Mouse (Mus musculus) frontal cortex, postnatal 10 days (tissue): ENCODE measurements at regions not wholly inside any gene's neighbourhood (a gene's known extent, or its start where the extent isn't known, plus 50 kb on each side); places are given as distances from the start of the nearest gene placed in this dataset.

Source experiments
- DNase-seq, 2 experiments: peaks; one replicate each; pipeline ENCODE4 v3.0.0; 2022; ENCODE audit warnings: low spot score in 2 of 2, mixed read lengths in 1 of 2

GRCm38 (mm10) chr5:51923417-51923816, 266.9 kb downstream of the Dhx15 start:
- no peak for DNase-seq

DNA sequence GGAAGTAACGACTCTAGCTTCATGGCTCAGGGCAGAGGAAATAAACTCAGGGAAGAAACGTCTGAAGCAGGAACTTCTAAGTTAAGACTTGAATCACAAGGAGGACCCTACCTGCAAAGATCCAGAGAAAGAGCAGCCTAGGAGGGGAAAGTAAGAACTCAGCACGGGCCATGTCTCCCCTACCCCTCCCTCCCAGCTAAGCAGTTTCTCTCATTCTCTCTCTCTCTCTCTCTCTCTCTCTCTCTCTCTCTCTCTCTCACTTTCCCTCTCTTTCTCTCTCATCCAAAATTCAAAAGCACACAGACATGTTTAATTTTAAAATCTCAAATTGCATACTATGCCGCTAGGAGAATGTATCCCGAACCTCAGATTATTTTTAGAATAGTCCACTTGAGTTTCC, 267.3 kb downstream of the Dhx15 start:
- no peak for DNase-seq

DNA sequence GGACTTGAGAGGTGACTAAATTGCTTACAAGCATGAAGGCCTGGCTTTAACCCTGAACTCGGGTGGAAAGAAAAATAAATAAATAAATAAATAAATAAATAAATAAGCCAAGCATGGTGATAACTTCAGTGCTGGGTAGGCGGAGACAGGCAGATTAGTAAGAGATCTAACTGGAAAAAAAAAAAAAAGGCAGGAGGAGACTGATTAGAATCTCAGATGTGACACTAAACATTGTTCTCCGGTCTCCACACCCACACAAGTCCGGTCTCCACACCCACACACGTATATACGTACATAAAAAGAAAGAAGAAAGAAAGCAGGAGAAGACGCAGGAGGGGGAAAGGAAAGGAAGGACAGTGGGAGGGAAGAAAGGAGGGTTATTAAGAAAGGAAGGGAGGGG, 267.8 kb downstream of the Dhx15 start:
- no peak for DNase-seq

DNA sequence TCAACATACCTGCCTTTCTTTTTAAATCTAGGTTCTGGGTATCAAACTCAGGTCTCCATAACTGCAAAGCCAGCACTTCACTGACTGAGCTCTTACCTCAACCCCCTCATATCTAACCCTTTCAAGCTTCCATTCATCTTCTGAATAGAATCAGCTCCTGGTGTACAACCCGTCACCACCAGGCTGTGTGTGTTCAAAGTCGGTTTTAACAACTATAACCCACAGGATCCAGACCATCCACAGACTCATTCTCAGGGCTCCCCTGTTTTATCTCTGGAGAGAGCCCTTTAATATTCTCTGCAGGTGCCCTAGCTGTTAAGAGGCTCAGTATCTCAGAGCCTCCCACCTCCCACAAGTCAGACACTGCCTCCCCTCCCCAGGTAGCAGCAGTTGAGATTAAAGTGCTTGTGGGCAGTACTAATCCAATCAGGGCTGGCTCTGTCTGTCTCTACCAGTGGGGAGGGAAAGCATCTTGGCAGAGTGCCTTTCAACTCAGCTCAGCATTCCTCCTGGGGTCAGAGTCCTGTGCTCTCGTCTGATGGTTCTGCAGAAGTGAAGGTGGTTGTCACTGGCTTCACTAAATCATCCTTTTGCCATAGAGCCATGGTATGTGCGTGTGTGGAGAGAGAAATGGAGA, 272.4 kb downstream of the Dhx15 start:
- DNase-seq, result no peak

- DNase-seq, result no peak
Measured at GRCm38 (mm10) chr5:51914731-51915130, 275.6 kb downstream of the Dhx15 start.

DNA sequence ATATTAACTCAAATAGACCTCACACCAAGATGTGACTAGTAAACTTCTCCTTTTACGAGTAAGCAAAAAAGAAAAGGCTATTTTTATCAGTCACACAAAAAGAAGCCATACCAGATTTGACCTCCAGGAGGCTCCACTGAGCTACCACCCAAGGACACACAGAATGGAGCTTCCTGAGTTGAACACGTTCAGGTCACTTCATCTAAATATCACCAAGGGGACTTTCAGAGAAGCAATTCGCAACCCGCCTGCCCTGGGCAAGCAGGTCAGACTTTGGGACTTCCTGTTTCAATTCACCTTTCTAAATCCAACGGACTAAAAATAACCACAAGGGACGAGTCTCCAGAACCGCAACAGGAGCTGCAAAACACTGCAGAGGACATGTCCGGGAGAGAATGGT, 281.5 kb downstream of the Dhx15 start:
- no peak for DNase-seq

DNA sequence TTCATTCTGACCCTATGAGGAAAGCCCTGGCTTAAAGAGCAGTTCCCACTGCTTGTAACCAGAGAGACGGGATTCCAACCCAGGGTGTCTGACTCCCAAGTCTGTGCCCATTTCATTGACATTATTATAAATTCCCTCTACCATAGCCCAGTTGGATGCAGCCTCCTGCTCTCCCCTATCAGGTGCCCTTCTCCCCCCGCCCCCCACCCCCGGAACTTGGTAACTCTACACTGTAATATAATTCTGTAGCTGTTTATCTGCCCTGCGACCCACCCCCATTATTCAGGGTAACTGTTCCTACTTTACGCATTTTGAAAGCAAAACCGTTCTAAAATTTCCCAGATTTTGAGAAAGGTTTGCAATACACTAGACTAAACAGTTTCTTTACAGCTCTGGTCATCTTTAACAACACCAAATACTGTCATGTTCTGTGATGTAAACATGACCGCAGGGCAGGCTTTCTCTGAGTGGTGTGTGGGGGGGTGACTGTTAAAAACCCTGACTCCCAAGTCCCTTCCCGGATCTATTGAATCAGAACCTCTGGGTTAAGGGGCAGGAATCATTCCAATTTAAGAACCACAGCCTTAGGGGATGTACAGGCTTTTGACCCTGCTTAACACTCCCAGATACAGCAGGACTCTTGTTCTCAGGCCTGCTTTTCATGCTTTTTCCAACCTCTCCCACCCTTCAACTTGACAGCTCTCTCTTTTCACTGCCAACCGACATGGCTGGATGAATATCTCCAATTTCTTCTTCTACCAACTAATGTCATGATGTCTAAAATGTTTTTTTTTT, 283.8 kb downstream of the Dhx15 start:
- DNase-seq, result no peak

DNA sequence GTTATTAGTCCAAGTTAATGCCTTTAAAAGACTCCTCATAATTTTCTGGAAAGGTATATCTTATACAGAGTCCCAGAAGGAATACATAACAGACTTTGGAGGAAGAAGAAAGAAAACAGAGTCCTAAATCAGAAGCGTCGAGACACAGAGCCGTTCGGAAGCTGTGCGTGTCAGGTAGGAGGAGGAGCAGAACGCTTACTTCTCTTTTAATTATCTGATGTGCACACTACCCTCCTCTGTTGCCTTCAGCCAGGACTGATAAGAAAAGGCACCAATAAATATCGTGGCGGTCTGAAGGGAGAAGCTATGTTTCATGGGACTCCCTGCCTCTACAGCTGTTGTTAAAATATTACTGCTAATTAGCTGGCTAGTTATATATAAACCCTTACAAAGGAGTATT, 296.2 kb downstream of the Dhx15 start:
- DNase-seq, result no peak

- DNase-seq, result no peak
Measured at GRCm38 (mm10) chr5:51891341-51891740, 299.0 kb downstream of the Dhx15 start.

GRCm38 (mm10) chr5:51888404-51888803, 301.9 kb downstream of the Dhx15 start:
- no peak for DNase-seq

DNA sequence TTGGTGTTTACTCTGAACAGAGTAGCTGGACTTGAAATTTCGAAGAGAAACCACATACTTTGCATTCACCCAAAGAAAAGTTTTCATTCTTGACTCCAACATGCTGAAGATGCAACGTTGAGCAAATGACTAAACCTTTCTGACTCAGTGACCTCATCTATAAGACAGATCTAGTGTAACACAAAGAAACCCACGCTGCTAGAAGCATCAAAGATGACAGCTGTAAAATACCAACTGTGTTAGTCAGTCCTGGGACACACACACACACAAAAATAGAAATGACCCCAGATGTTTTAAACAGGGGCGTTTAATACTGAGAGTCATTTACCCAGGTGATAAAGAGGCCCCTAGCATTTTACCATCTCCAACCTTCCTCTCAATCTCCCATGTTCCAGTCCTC, 307.7 kb downstream of the Dhx15 start:
- DNase-seq, result no peak

DNA sequence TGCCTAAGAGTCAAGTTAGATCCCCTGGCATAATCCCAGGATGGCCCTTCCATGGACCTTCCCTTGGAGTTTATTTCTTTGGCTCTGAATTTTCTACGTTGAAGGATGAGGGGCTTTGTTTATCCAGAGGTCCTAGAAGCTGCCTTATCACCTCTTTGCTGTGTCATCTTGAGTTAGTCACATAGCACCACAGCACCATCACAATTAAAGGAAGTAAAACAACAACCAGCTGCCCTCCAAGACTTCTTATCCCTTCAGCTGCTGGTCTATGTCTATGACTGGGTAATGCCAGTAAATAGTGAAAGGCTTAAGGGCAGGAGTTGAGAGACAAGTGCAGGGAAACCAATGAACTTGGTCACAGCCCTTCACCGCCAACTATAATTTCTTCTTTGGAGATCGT, 308.1 kb downstream of the Dhx15 start:
- no peak for DNase-seq

DNA sequence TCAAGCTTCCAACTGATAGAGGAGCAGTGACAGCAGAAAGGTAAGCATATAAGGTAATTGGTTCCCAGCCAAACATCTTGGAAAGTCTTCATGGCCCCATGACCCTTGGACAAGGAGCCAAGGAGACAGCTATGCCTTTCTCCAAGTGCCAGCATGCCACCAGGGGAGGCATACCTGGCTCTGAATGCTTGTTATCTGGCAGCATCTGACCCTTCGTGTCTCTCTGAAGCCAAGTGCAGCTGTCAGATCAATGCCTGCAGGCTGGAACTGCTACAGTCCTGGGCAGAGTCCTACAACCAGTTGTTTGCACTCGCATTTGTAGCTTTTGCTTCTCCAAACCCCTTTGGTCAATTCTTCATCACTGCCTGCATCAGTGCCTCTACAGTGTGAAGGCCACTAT, 309.3 kb upstream of the Ppargc1a start:
- DNase-seq, result no peak

DNA sequence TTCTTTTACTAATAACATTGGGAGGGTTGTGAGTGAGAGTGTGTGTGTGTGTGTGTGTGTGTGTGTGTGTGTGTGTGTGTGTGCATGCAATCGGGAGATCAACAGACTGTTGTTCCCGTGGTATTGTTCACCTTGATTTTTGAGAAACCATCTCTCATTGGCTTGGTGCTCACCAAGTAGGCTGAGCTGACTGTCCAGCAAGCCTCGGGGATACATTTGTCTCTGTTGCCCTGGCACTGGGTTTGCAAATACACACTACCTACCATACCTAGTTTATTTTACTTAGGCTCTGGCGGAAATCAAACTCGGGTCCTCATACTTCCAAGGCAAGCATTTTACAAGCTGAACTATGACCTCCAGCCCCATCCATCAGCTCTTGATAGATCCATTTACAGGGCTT, 306.0 kb upstream of the Ppargc1a start:
- DNase-seq, result no peak

DNA sequence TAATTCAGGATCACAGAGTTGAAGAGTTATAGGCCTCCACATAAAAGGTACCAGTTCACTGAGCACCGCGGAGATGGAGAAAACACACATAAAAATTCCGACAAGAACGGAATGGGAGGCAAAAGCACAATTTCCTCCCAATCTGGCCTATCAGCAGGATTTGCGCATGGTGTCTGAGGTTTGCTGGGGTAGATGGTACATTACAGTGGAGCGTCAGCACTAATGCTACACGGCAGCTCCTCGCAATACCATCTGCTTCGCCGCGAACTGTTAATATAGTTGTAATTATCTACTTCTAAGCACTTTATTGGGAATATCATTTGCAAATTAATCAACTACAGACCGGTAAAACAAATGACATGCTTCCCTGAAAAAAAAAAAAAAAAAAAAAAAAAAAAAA, 304.2 kb upstream of the Ppargc1a start:
- no peak for DNase-seq

- no peak for DNase-seq
Measured at GRCm38 (mm10) chr5:51868223-51868713, 300.7 kb upstream of the Ppargc1a start.

- no peak for DNase-seq
Measured at GRCm38 (mm10) chr5:51866002-51866401, 298.5 kb upstream of the Ppargc1a start.

DNA sequence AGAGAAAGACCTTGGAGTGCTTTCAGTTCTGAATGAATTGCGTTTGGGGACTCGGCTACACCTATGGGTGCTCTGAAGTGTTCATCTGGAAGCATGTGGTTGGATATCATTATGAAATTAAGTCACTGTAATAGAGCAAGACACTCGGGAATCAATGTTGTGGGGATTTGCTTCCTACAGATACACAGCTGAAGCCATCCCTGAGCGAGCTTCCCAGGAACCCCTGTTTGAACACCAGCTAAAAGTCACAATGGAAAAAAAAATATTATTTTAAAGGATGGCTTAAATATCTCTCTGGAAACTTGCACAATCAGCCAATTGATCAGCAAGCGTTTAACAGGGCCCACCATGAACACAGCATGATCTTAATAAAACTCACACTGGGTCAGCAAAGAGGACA, 293.0 kb upstream of the Ppargc1a start:
- no peak for DNase-seq

DNA sequence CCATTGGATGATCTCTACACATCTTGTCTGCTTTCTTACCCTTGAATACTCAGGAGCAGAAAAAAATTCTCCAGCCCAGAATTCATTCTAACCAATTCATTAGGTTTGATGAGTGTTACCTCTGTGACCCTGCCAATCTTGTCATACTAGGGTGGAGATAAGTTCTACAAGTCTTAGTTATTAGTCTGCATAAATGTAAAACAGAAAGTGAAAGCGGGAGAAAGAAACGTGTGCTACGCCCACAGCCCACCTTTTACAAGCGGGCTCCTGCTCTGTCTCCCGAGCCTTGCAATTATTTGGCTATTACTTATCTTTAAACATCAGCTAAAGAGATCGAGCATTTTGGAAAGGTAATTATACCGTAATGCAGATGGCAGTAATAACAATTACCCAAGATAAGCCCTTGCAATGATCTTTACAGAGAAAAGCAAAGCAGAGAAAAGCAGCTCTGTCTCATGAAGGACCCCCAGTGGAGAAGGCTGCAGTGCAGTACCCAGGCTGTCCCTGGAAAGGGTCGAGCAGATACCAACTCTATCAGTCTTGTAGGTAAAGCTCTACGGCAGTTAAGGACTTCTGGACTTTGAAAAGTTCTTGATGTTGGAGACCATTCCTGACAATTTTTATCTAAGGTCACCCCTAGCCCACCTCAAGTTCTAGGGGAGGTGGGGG, 286.1 kb upstream of the Ppargc1a start:
- no peak for DNase-seq

DNA sequence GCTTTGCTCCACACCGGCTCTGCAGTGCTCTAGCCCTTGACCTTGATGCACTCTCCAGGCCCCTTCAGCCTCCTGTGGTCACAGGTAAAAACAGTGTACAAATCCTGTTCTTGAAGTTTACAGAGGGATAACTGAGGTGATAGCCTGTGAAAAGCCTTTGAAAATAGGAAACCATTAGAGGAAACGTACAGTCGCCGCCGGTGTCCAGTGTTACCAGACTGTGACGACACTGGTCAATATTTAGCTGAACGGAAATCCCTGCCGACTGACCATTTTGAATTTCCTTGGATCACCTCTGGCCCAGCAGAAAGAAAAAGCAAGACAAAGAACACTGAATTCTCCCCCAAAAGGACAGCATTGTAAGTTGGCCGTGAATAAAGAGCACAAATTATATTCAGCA, 282.6 kb upstream of the Ppargc1a start:
- DNase-seq, result no peak

DNA sequence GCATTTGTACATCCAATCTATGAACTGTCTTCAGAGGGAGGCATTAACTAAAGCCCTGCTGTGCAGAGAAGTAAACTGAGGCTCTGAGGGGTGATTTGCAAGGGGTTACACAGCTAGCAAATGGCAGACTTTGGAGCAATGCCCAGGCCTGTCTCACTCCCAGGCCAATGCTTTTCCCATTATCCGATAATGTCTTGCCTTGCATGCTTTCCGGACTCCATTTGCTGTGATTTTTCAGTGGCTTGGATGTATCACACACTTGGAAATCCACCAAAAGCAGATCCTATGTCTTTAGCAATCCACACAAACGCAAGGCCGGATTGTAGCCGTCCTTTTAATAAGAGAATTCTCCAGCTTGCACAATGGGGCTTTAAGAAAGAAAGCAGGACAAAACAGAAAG, 281.7 kb upstream of the Ppargc1a start:
- DNase-seq, result no peak

GRCm38 (mm10) chr5:51842189-51842588, 274.7 kb upstream of the Ppargc1a start:
- DNase-seq, result no peak

- DNase-seq, result no peak
Measured at GRCm38 (mm10) chr5:51841763-51842162, 274.2 kb upstream of the Ppargc1a start.
